Mouse (Mus musculus) heart, embryonic 11.5 days (tissue): ENCODE measurements around the gene Gm20792. TPM values are rescaled to one million over a fixed set of nuclear protein-coding genes. Genes with fewer than 3 reads are reported as not detected.
"Not testable (repeated sequence)": the region's sequence is repeated elsewhere in the genome, so short reads cannot be mapped to it uniquely, and the experiment has no call there.

Experiments used
- ATAC-seq: fragments of 200-750 bp; cut with Nextera tagmentation; replicated peaks from 2 replicates; pipeline ENCODE4 v1.8.0; 2017; ENCODE audit warnings: moderate library complexity; ENCODE audit not compliant: insufficient number of reproducible peaks, low FRiP score, low TSS enrichment
- H3K27ac ChIP-seq: fragments of 300-500 bp; sonication (generic); 2 replicates; pipeline ENCODE4 v1.5.1; 2014; ENCODE audit warnings: mild to moderate bottlenecking, low read depth, low read length
- H3K27me3 ChIP-seq: fragments of 300-500 bp; sonication (generic); 2 replicates; pipeline ENCODE4 v1.6.1; 2014; ENCODE audit warnings: mild to moderate bottlenecking, low read length, mixed read lengths; ENCODE audit not compliant: control insufficient read depth, insufficient read depth
- H3K36me3 ChIP-seq: fragments of 300-500 bp; sonication (generic); 2 replicates; pipeline ENCODE4 v1.6.1; 2014; ENCODE audit warnings: mild to moderate bottlenecking, low read length, moderate library complexity, mixed read lengths; ENCODE audit not compliant: control insufficient read depth, insufficient read depth
- H3K4me1 ChIP-seq: fragments of 300-500 bp; sonication (generic); 2 replicates; pipeline ENCODE4 v1.6.1; 2014; ENCODE audit warnings: low read length; ENCODE audit not compliant: control insufficient read depth, insufficient read depth
- H3K4me2 ChIP-seq: fragments of 300-500 bp; sonication (generic); 2 replicates; pipeline ENCODE4 v1.6.1; 2014; ENCODE audit warnings: mild to moderate bottlenecking, moderate library complexity
- H3K4me3 ChIP-seq: fragments of 300-500 bp; sonication (generic); 2 replicates; pipeline ENCODE4 v1.5.1; 2014; ENCODE audit warnings: low read depth, low read length
- H3K9ac ChIP-seq: fragments of 300-500 bp; sonication (generic); 2 replicates; pipeline ENCODE4 v1.6.1; 2014; ENCODE audit warnings: mild to moderate bottlenecking, low read depth, low read length, moderate library complexity
- H3K9me3 ChIP-seq: fragments of 300-500 bp; sonication (generic); replicated peaks from 2 replicates; pipeline ENCODE4 v1.6.1; 2016; ENCODE audit warnings: low read length; ENCODE audit not compliant: control insufficient read depth
- WGBS: fragments of 180-500 bp; shearing (Covaris S2); extraction: QIAGEN DNeasy Blood & Tissue Kit; methylation state at CpG from one replicate; pipeline ENCODE4 v1.1.7; 2014; ENCODE audit not compliant: insufficient replicate concordance; 5-methylcytosine and 5-hydroxymethylcytosine counted together
- polyA plus RNA-seq: library from polyadenylated mRNA; unstranded; fragments of >200 nt; fragmentation: Nextera tagmentation; extraction: Ambion mirVana; gene quantifications from 2 replicates; pipeline ENCODE4 v1.2.1, GENCODE M21; 2014

The Gm20792 gene
- not detected in 2 replicates for polyA plus RNA-seq

DNA sequence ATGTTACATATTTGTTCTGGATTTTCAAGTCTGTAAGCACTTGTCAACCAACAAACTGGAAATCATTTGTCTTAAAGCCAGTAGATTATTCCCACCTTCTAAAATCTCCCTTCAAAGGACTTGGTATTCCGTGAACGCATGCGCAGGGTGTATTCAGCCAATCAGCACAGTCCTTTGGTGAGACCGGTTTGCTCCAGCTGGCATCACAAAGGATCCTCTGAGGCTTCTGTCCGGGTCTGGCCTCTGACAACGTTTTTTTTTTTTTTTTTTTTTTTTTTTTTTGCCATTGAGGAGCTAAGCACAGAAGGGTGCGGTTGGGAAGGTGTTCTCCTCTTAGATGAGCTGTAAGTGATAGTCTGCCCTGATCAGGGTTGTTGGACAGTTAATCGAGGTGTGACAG is at the start of gene Gm20792:
Gene Gm20792 (plus strand): TSS at position 301 of the 400 bp plus-strand sequence.
- not testable (repeated sequence) for H3K4me1 ChIP-seq, H3K27me3 ChIP-seq, H3K9ac ChIP-seq, H3K27ac ChIP-seq, H3K36me3 ChIP-seq, H3K4me2 ChIP-seq, ATAC-seq, H3K9me3 ChIP-seq, H3K4me3 ChIP-seq
- WGBS: no CpG with 5 or more reads among the region's 8 CpGs
